Mouse (Mus musculus): Measurements from ENCODE around the gene Ripk3. TPM values are rescaled to one million over a fixed set of nuclear protein-coding genes. Genes with fewer than 3 reads are reported as not detected.

Gene Ripk3
- polyA plus RNA-seq, 1 experiment from 2014 or later, result 1.1 TPM

DNA sequence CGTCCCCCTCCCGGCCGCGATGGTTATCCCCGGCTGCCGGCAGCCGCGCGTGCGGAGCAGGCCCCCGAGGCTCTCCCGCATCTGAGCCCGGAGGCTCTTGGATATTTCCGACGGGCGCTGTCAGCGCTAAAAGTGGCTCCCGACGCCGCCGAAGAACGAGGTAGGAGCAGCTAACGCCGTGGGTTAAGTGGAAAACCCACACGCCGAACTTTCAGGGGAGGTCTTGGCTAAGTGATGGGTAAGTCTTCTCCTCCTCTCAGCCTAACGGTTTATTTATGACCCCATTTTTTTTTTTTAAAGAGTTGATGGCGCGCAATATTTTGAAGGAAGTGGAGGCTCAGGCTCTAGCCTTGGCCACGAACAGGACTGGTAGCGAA, 42.8 kb downstream of the Ripk3 start:
- H3K9ac ChIP-seq (replicated peaks), result peak overlapping the region; percentile 73
- no peaks in the 10 kb centered on the region for H3K27me3 ChIP-seq
- peak overlapping the region; percentile 96 for H3K4me2 ChIP-seq (replicated peaks)
- H3K9me3 ChIP-seq, result no peaks in the 10 kb centered on the region
- H3K4me1 ChIP-seq, result peaks cover 35% of the 10 kb centered on the region
- peaks cover 29% of the 10 kb centered on the region for H3K36me3 ChIP-seq
- ATAC-seq (replicated peaks), result peak; percentile 6; the same call in 1 of the 2 replicates
- WGBS, result under 1% methylated on average over 31 of the region's 31 CpGs
- peak overlapping the region; percentile 75 for H3K4me3 ChIP-seq
- H3K27ac ChIP-seq (replicated peaks), result peak overlapping the region; percentile 53; the same call in 1 of the 2 replicates

DNA sequence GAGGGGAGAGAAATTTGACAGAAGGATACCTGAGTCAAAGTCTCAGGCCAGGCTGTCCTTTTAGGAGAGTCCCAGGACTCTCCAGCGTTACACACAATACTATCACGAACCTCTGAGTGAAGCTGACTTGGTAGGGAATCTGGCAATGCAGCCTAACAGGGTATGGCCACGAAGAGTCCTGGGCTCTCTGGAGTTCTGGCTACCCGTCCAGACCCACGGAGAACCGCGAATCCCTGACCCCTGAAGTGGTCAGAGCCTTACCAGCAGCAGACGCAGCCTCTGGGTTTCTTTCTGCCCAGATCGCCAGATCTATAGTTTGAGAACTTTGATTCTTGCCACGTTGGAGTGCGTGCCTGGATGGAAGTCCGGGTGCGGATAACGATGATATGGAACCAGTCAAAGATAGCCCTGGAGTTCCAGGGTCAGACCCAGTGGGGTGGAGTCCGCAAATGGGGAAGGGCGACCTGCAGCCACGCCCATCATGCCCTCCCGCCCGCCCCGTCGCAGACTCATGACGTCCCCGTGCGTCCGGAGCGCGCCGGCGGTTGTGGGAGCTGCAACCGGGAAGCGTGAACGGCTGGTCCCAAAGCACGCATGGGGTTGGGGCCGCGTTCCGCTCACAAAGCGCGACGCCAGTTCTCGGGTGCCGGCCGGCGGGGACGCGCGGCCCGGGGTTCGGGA, 43.3 kb downstream of the Ripk3 start, which contains the start of the genes Dhrs1 and Nop9:
TSS of gene Dhrs1 (minus strand) at position 511 of the 681 bp plus-strand sequence.
TSS of gene Nop9 (plus strand) at position 514 of the 681 bp plus-strand sequence.
- H3K4me2 ChIP-seq (replicated peaks), result peak within 1 kb of the TSS; percentile 96
- peak within 1 kb of the TSS; percentile 73 for H3K9ac ChIP-seq (replicated peaks)
- H3K27me3 ChIP-seq, result no peaks in the 10 kb centered on the region
- no peaks in the 10 kb centered on the region for H3K9me3 ChIP-seq
- peaks cover 35% of the 10 kb centered on the region for H3K4me1 ChIP-seq
- peak within 1 kb of the TSS; percentile 53; the same call in 1 of the 2 replicates for H3K27ac ChIP-seq (replicated peaks)
- peaks cover 27% of the 10 kb centered on the region for H3K36me3 ChIP-seq
- H3K4me3 ChIP-seq, result peak within 1 kb of the TSS; percentile 75
- ATAC-seq (replicated peaks), result peak; percentile 85
- WGBS, result 1% methylated on average over 48 of the region's 48 CpGs

DNA sequence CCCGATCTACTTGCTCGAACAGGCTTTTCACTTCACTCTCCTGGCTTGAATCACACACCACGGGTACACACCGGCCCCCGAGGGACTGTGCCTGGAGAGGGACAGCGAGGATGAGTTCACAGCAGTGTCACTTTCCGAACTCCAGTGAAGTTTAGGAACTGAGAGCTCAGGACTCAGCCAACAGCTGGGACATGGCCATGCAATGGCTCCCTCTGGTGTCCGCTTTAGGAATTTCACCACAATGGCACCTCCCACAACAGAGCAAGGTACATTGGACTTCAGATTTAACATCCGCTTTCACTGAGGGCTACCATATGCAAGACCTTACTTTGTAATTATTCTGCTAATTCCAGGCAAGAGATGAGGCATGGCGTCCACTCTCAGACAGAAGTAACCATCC, 45.0 kb downstream of the Ripk3 start:
- H3K4me3 ChIP-seq, result no peak overlapping the region
- ATAC-seq (replicated peaks), result peak; percentile 62
- peaks cover 35% of the 10 kb centered on the region for H3K4me1 ChIP-seq
- no peaks in the 10 kb centered on the region for H3K27me3 ChIP-seq
- H3K9me3 ChIP-seq, result no peaks in the 10 kb centered on the region
- WGBS, result 22% methylated on average over 10 of the region's 10 CpGs
- 0 out of 2 replicates have a peak overlapping the region, but pooled peaks have one; percentile 19 for H3K9ac ChIP-seq (replicated peaks)
- no peak overlapping the region for H3K27ac ChIP-seq (replicated peaks)
- peaks cover 18% of the 10 kb centered on the region for H3K36me3 ChIP-seq
- H3K4me2 ChIP-seq (replicated peaks), result no peak overlapping the region

DNA sequence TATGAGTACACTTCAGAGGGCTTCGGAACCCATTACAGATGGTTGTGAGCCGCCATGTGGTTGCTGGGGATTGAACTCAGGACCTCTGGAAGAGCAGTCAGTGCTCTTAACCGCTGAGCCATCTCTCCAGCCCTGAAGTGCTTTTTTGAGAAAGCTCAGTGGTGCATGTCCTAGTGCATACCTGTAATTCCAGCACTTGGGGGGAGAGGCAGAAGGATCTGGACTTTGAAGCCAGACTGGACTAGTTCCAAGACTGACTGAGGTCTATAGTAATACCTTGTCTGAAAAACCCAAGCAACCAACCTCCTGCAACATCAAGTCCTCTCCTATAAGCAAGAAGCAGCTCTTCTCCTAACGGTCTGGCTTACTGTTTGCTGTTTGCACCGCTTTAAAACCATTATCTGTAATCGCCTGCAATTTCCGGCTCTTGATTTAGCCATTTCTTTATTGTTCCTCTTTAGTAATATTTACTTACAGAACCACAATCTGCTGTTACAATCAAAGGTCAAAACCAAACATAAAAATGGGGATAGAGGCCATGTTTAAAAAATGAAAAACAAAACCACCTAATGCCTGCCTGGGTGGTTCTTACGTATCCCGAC, 51.5 kb downstream of the Ripk3 start:
- Histone ChIP-seq H3K4me1 (no peaks in the 10 kb centered on the region), H3K9me3 (no peaks in the 10 kb centered on the region), H3K9ac (replicated peaks) (no peak overlapping the region), H3K27ac (replicated peaks) (no peak overlapping the region), H3K4me2 (replicated peaks) (no peak overlapping the region), H3K27me3 (no peaks in the 10 kb centered on the region), H3K4me3 (no peak overlapping the region), H3K36me3 (peaks cover 18% of the 10 kb centered on the region)
- no peak for ATAC-seq (replicated peaks)
- 91% methylated on average over 9 of the region's 9 CpGs for WGBS

DNA sequence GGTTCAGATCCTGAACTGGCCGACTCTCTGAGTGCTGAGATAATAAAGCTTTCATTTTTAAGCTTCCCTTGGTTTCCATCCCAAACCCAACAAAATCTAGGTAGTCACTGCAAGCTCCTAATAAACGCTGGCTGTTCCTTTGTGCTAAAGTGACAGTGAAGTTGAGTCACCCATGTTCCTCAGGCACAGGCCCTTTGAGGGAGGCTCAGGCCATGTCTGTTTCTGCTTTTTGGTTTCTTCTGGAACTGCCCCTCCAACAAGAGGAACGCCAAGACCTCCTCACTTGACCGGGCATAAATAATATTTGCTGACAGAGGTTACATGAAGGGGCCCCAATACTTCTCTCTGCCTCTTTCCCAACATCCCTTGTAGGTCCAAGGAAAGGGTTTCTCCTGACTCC, 52.9 kb downstream of the Ripk3 start:
- H3K9me3 ChIP-seq, result no peaks in the 10 kb centered on the region
- WGBS, result 78% methylated on average over 4 of the region's 4 CpGs
- 0 out of 2 replicates have a peak, but pooled peaks cover 2% of the 10 kb centered on the region for H3K4me1 ChIP-seq
- H3K9ac ChIP-seq (replicated peaks), result no peak overlapping the region
- peaks cover 14% of the 10 kb centered on the region for H3K36me3 ChIP-seq
- H3K4me3 ChIP-seq, result no peak overlapping the region
- no peak for ATAC-seq (replicated peaks)
- H3K4me2 ChIP-seq (replicated peaks), result no peak overlapping the region
- no peaks in the 10 kb centered on the region for H3K27me3 ChIP-seq
- H3K27ac ChIP-seq (replicated peaks), result no peak overlapping the region

DNA sequence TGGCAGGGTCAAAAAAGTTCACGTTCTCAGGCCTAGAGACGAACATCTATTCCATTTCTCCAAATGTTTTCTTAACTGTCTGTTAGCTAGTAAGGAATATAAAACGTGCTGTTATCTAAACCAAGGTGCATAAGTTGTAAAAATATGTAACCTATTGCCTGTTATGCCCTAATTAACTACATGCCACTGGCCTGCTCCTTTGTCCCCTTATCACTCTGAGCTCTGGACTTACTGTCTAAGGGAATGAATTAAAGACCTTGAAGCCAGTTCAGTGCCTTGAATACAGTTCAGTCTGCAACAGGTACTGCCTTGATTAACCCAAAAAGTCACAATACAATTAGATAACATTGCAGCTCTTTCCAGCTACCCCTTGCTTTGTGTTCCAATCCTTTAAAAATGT, 53.3 kb downstream of the Ripk3 start:
- WGBS, result 73% methylated on average over 3 of the region's 3 CpGs
- no peak overlapping the region for H3K4me2 ChIP-seq (replicated peaks)
- H3K36me3 ChIP-seq, result peaks cover 11% of the 10 kb centered on the region
- no peak overlapping the region for H3K9ac ChIP-seq (replicated peaks)
- no peaks in the 10 kb centered on the region for H3K9me3 ChIP-seq
- no peak overlapping the region for H3K4me3 ChIP-seq
- no peaks in the 10 kb centered on the region for H3K27me3 ChIP-seq
- ATAC-seq (replicated peaks), result no peak
- peaks cover 6% of the 10 kb centered on the region; the same call in 1 of the 2 replicates for H3K4me1 ChIP-seq
- H3K27ac ChIP-seq (replicated peaks), result no peak overlapping the region

Other genes with a start within 250 kb of the Ripk3 start
- gene Pck2, start 248.6 kb downstream of the Ripk3 start, polyA plus RNA-seq (2015; fragmentation: Nextera tagmentation; extraction: Ambion mirVana), result 18.2 and 25.1 TPM in 2 replicates
- 121 and 132 TPM in 2 replicates for gene Dcaf11, start 228.9 kb downstream of the Ripk3 start, polyA plus RNA-seq (2015; fragmentation: Nextera tagmentation; extraction: Ambion mirVana)
- gene A730061H03Rik, start 228.5 kb downstream of the Ripk3 start, polyA plus RNA-seq (2015; fragmentation: Nextera tagmentation; extraction: Ambion mirVana), result 0.49 and 0.60 TPM in 2 replicates
- not detected in 2 replicates for gene Fitm1, start 213.2 kb downstream of the Ripk3 start, polyA plus RNA-seq (2015; fragmentation: Nextera tagmentation; extraction: Ambion mirVana)
- 187 and 189 TPM in 2 replicates for gene Psme1, start 210.7 kb downstream of the Ripk3 start, polyA plus RNA-seq (2015; fragmentation: Nextera tagmentation; extraction: Ambion mirVana)
- gene Emc9, start 203.6 kb downstream of the Ripk3 start, polyA plus RNA-seq (2015; fragmentation: Nextera tagmentation; extraction: Ambion mirVana), result 15.0 and 16.0 TPM in 2 replicates
- 187 and 211 TPM in 2 replicates for gene Psme2, start 197.8 kb downstream of the Ripk3 start, polyA plus RNA-seq (2015; fragmentation: Nextera tagmentation; extraction: Ambion mirVana)
- 17.7 TPM in 2 replicates for gene Rnf31, start 197.2 kb downstream of the Ripk3 start, polyA plus RNA-seq (2015; fragmentation: Nextera tagmentation; extraction: Ambion mirVana)
- gene Irf9, start 185.3 kb downstream of the Ripk3 start, polyA plus RNA-seq (2015; fragmentation: Nextera tagmentation; extraction: Ambion mirVana), result 7.2 and 8.1 TPM in 2 replicates
- gene Rec8, start 170.8 kb downstream of the Ripk3 start, polyA plus RNA-seq (2015; fragmentation: Nextera tagmentation; extraction: Ambion mirVana), result 11.3 and 11.5 TPM in 2 replicates
- gene Ipo4, start 152.9 kb downstream of the Ripk3 start, polyA plus RNA-seq (2015; fragmentation: Nextera tagmentation; extraction: Ambion mirVana), result 82.0 and 82.1 TPM in 2 replicates
- 1.4 and 2.0 TPM in 2 replicates for gene Gm49378, start 151.0 kb downstream of the Ripk3 start, polyA plus RNA-seq (2015; fragmentation: Nextera tagmentation; extraction: Ambion mirVana)
- 61.7 and 67.2 TPM in 2 replicates for gene Tm9sf1, start 145.1 kb downstream of the Ripk3 start, polyA plus RNA-seq (2015; fragmentation: Nextera tagmentation; extraction: Ambion mirVana)
- 0.38 and 0.53 TPM in 2 replicates for gene Tssk4, start 138.7 kb downstream of the Ripk3 start, polyA plus RNA-seq (2015; fragmentation: Nextera tagmentation; extraction: Ambion mirVana)
- 66.0 and 68.5 TPM in 2 replicates for gene Mdp1, start 128.4 kb downstream of the Ripk3 start, polyA plus RNA-seq (2015; fragmentation: Nextera tagmentation; extraction: Ambion mirVana)
- 56.7 and 62.2 TPM in 2 replicates for gene Gmpr2, start 116.9 kb downstream of the Ripk3 start, polyA plus RNA-seq (2015; fragmentation: Nextera tagmentation; extraction: Ambion mirVana)
- 563 and 611 TPM in 2 replicates for gene Nedd8, start 116.7 kb downstream of the Ripk3 start, polyA plus RNA-seq (2015; fragmentation: Nextera tagmentation; extraction: Ambion mirVana)
- gene Tinf2, start 107.0 kb downstream of the Ripk3 start, polyA plus RNA-seq (2015; fragmentation: Nextera tagmentation; extraction: Ambion mirVana), result 32.9 and 36.2 TPM in 2 replicates
- gene Tgm1, start 74.9 kb downstream of the Ripk3 start, polyA plus RNA-seq (2015; fragmentation: Nextera tagmentation; extraction: Ambion mirVana), result 0.09 and 0.20 TPM in 2 replicates
- 49.9 and 51.4 TPM in 2 replicates for gene Rabggta, start 66.6 kb downstream of the Ripk3 start, polyA plus RNA-seq (2015; fragmentation: Nextera tagmentation; extraction: Ambion mirVana)
- 77.1 and 82.7 TPM in 2 replicates for gene Dhrs1, start 43.2 kb downstream of the Ripk3 start, polyA plus RNA-seq (2015; fragmentation: Nextera tagmentation; extraction: Ambion mirVana)
- 39.7 and 41.4 TPM in 2 replicates for gene Nop9, start 43.2 kb downstream of the Ripk3 start, polyA plus RNA-seq (2015; fragmentation: Nextera tagmentation; extraction: Ambion mirVana)
- 0.15 and 0.29 TPM in 2 replicates for gene Cideb, start 30.4 kb downstream of the Ripk3 start, polyA plus RNA-seq (2015; fragmentation: Nextera tagmentation; extraction: Ambion mirVana)
- 0.10 and 0.24 TPM in 2 replicates for gene Ltb4r2, start 27.4 kb downstream of the Ripk3 start, polyA plus RNA-seq (2015; fragmentation: Nextera tagmentation; extraction: Ambion mirVana)
- gene Ltb4r1, start 22.9 kb downstream of the Ripk3 start, polyA plus RNA-seq (2015; fragmentation: Nextera tagmentation; extraction: Ambion mirVana), result 0.26 TPM in 1 of 2 replicates, not detected in the other
- gene Adcy4, start 4.8 kb downstream of the Ripk3 start, polyA plus RNA-seq (2015; fragmentation: Nextera tagmentation; extraction: Ambion mirVana), result 2.9 and 4.0 TPM in 2 replicates
- 10.9 and 13.6 TPM in 2 replicates for gene Nfatc4, start 34.3 kb upstream of the Ripk3 start, polyA plus RNA-seq (2015; fragmentation: Nextera tagmentation; extraction: Ambion mirVana)
- gene Nynrin, start 65.1 kb upstream of the Ripk3 start, polyA plus RNA-seq (2015; fragmentation: Nextera tagmentation; extraction: Ambion mirVana), result 10.5 and 10.7 TPM in 2 replicates
- gene Cbln3, start 95.5 kb upstream of the Ripk3 start, polyA plus RNA-seq (2015; fragmentation: Nextera tagmentation; extraction: Ambion mirVana), result 0.29 and 0.32 TPM in 2 replicates
- gene Khnyn, start 96.1 kb upstream of the Ripk3 start, polyA plus RNA-seq (2015; fragmentation: Nextera tagmentation; extraction: Ambion mirVana), result 10.1 and 10.4 TPM in 2 replicates
- 106 and 112 TPM in 2 replicates for gene Sdr39u1, start 111.4 kb upstream of the Ripk3 start, polyA plus RNA-seq (2015; fragmentation: Nextera tagmentation; extraction: Ambion mirVana)
- not detected in 2 replicates for gene Cma1, start 155.8 kb upstream of the Ripk3 start, polyA plus RNA-seq (2015; fragmentation: Nextera tagmentation; extraction: Ambion mirVana)
- not detected in 2 replicates for gene Cma2, start 162.1 kb upstream of the Ripk3 start, polyA plus RNA-seq (2015; fragmentation: Nextera tagmentation; extraction: Ambion mirVana)
- not detected in 2 replicates for gene Mcpt1, start 229.1 kb upstream of the Ripk3 start, polyA plus RNA-seq (2015; fragmentation: Nextera tagmentation; extraction: Ambion mirVana)
- not detected in 2 replicates for gene Mcpt9, start 241.6 kb upstream of the Ripk3 start, polyA plus RNA-seq (2015; fragmentation: Nextera tagmentation; extraction: Ambion mirVana)

Measured in forebrain, embryonic 15.5 days (tissue).